Mouse (Mus musculus): ENCODE measurements around the gene Sept9. TPM values are rescaled to one million over a fixed set of nuclear protein-coding genes. Genes with fewer than 3 reads are reported as not detected.

Gene Sept9
- polyA plus RNA-seq, 1 experiment, result 253 TPM

DNA sequence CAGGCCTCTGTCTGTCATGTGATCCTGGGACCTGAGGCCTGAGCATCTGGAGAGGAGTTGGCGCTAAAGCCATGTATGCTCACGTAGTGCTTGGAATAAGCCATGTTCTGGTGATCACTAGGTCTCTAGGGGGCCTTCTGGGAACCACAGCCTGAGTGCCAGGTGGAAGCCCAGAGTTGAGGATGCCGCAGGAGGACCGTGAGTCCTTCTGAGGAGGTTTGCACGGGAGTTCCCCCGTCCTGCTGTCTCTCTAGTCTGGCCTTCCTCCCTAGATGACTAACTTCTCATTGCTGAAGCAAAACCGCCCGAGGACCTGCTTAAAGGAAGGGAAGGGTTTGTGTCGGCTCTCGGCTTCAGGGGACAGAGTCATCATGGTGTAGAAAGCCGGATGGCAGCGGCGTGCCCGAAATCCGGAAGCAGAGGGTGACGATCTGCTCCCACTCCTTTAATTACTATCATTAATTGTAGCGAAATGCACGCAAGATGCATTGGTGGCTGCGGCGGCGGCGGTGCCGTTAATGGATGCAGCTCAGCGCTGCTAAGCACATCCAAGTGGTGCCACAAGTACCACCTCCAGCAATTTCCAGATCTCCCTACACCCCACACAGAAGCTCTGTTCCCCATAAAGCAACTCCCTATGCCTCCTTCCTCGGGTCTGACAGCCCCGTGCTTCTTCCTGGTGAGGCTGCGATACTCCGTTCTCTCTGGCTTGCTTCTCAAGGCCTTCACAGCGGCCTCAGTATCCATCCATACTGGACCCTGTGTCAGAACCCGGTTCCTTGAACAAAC is 92.0 kb downstream of the Sept9 start:
- Histone ChIP-seq H3K4me2 (ENCODE audit: low read depth) (peak overlapping the region; percentile 16), H3ac (ENCODE audit: control insufficient read depth, insufficient read length) (no peak overlapping the region), H3K4me3 (no peak overlapping the region), H3K79me2 (ENCODE audit: control insufficient read depth, insufficient read depth) (peaks cover 94% of the 10 kb centered on the region), H3K36me3 (ENCODE audit: control insufficient read depth, insufficient read depth) (peaks cover 10% of the 10 kb centered on the region), H3K27me3 (ENCODE audit: control insufficient read depth, insufficient read depth, insufficient read length) (no peaks in the 10 kb centered on the region)
- TF ChIP-seq REST (IDR thresholded peaks at IDR 0.05; ENCODE audit: insufficient read depth, insufficient read length), result no peak
- TF ChIP-seq CEBPB (IDR thresholded peaks at IDR 0.05; ENCODE audit: insufficient read depth, poor library complexity, severe bottlenecking), result no peak
- no peak for TF ChIP-seq USF1 (IDR thresholded peaks at IDR 0.05; ENCODE audit: low read depth)
- TF ChIP-seq MYOG (IDR thresholded peaks at IDR 0.05; ENCODE audit: control insufficient read depth in 1 of 3, insufficient read depth in 1 of 3, insufficient read length in 2 of 3, low read depth in 2 of 3), result no peak
- TF ChIP-seq MYOD1 (IDR thresholded peaks at IDR 0.05; ENCODE audit: control insufficient read depth in 1 of 3, insufficient read length in 2 of 3, low read depth in 2 of 3), result no peak
- no peak for TF ChIP-seq SRF (IDR thresholded peaks at IDR 0.05; ENCODE audit: control insufficient read depth, insufficient read length, low read depth)
- no peak for TF ChIP-seq TCF12 (IDR thresholded peaks at IDR 0.05; ENCODE audit: insufficient read depth, poor library complexity, severe bottlenecking)
- no peak for TF ChIP-seq POLR2A (IDR thresholded peaks at IDR 0.05; ENCODE audit: insufficient read length, low read depth)
- TF ChIP-seq E2F4 (IDR thresholded peaks at IDR 0.05; ENCODE audit: insufficient read depth), result no peak
- TF ChIP-seq MAX (IDR thresholded peaks at IDR 0.05; ENCODE audit: low read depth), result no peak
- TF ChIP-seq TCF3 (IDR thresholded peaks at IDR 0.05; ENCODE audit: insufficient read length, low read depth), result no peak
- TF ChIP-seq POLR2AphosphoS2 (IDR thresholded peaks at IDR 0.05; ENCODE audit: insufficient read length, low read depth), result no peak

DNA sequence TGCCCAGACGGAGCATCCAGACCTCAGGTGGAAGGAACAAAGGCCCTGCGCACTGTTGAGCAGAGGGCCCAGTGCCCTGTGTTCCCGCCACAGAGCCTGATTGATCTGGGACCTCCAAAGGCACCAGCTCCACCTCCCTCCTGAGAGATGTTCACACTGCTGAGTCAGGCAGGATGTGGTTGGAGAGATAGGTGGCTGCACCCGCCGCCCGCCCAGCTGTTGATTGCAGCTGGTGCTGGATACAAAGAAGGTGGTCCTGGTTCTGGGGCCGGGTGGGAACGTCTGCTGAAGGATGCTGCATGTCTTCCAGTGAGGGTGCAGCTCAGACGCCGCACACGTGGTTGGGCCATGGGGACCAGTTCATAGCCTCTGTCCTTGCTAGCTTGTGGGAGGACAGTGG is 93.0 kb downstream of the Sept9 start:
- Histone ChIP-seq H3K4me3 (no peak overlapping the region), H3K79me2 (ENCODE audit: control insufficient read depth, insufficient read depth) (peaks cover 90% of the 10 kb centered on the region), H3K36me3 (ENCODE audit: control insufficient read depth, insufficient read depth) (peaks cover 8% of the 10 kb centered on the region), H3K27me3 (ENCODE audit: control insufficient read depth, insufficient read depth, insufficient read length) (no peaks in the 10 kb centered on the region), H3K4me2 (ENCODE audit: low read depth) (peak overlapping the region; percentile 16), H3ac (ENCODE audit: control insufficient read depth, insufficient read length) (no peak overlapping the region)
- TF ChIP-seq MYOG (IDR thresholded peaks at IDR 0.05; ENCODE audit: control insufficient read depth in 1 of 3, insufficient read depth in 1 of 3, insufficient read length in 2 of 3, low read depth in 2 of 3) (peak in 2 of 3 experiments; percentile 71 to 85), E2F4 (IDR thresholded peaks at IDR 0.05; ENCODE audit: insufficient read depth) (no peak), MAX (IDR thresholded peaks at IDR 0.05; ENCODE audit: low read depth) (no peak), TCF12 (IDR thresholded peaks at IDR 0.05; ENCODE audit: insufficient read depth, poor library complexity, severe bottlenecking) (peak; percentile 58), POLR2A (IDR thresholded peaks at IDR 0.05; ENCODE audit: insufficient read length, low read depth) (no peak), MYOD1 (IDR thresholded peaks at IDR 0.05; ENCODE audit: control insufficient read depth in 1 of 3, insufficient read length in 2 of 3, low read depth in 2 of 3) (peak in 2 of 3 experiments; percentile 92 to 96), CEBPB (IDR thresholded peaks at IDR 0.05; ENCODE audit: insufficient read depth, poor library complexity, severe bottlenecking) (no peak), SRF (IDR thresholded peaks at IDR 0.05; ENCODE audit: control insufficient read depth, insufficient read length, low read depth) (no peak), USF1 (IDR thresholded peaks at IDR 0.05; ENCODE audit: low read depth) (no peak), TCF3 (IDR thresholded peaks at IDR 0.05; ENCODE audit: insufficient read length, low read depth) (peak; percentile 81), REST (IDR thresholded peaks at IDR 0.05; ENCODE audit: insufficient read depth, insufficient read length) (no peak), POLR2AphosphoS2 (IDR thresholded peaks at IDR 0.05; ENCODE audit: insufficient read length, low read depth) (no peak)

DNA sequence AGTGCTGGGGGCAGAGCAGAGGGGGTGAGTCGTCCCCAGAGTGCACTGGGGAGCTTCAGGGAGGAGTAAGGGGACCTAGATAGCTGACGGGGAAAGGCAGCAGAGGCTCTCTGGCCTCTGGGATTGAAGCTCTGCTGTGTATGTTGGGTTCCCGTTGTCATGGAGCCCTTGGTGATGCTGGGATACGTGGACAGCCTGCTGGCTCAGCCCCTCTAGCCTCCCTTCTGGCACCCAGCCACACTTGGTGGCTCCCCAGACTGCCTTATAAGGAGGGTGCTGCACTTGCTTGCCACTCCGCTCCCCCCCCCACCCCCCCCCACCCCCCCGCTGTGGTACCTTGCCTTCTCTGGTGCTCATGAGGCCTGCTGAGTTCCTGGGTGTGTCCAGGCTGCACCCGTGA is 95.8 kb downstream of the Sept9 start:
- TF ChIP-seq SRF (IDR thresholded peaks at IDR 0.05; ENCODE audit: control insufficient read depth, insufficient read length, low read depth), result peak; percentile 29
- no peak for TF ChIP-seq TCF12 (IDR thresholded peaks at IDR 0.05; ENCODE audit: insufficient read depth, poor library complexity, severe bottlenecking)
- peaks cover 10% of the 10 kb centered on the region for H3K36me3 ChIP-seq (ENCODE audit: control insufficient read depth, insufficient read depth)

DNA sequence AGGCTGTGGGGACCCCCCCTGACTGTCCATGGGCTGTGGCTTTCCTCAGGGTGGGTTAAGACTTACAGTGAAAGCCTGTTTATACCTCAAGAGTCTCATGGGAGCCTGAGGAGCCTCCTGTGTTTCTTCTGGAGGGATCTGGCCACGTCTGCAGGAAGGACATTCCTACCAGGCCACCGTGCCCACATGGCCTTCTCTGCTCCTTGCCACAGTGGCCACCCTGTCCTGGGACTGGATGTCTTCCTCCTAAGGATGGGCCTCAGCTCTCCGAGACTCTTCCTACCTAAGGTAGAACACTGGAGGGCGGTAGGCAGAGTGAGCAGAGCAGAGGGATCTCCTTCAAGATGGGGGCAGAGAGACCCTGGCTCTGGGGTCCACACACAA is 96.6 kb downstream of the Sept9 start:
- TF ChIP-seq POLR2AphosphoS2 (IDR thresholded peaks at IDR 0.05; ENCODE audit: insufficient read length, low read depth), result peak; percentile 26
- TF ChIP-seq MYOD1 (IDR thresholded peaks at IDR 0.05; ENCODE audit: control insufficient read depth in 1 of 3, insufficient read length in 2 of 3, low read depth in 2 of 3), result no peak
- Histone ChIP-seq H3K4me2 (ENCODE audit: low read depth) (peak overlapping the region; percentile 61), H3K27me3 (ENCODE audit: control insufficient read depth, insufficient read depth, insufficient read length) (no peaks in the 10 kb centered on the region), H3K4me3 (no peak overlapping the region), H3K79me2 (ENCODE audit: control insufficient read depth, insufficient read depth) (peaks cover 91% of the 10 kb centered on the region), H3K36me3 (ENCODE audit: control insufficient read depth, insufficient read depth) (peaks cover 10% of the 10 kb centered on the region), H3ac (ENCODE audit: control insufficient read depth, insufficient read length) (no peak overlapping the region)

More for the DNA sequence above, 95.8 kb downstream of the Sept9 start:
- Histone ChIP-seq H3K4me3 (no peak overlapping the region), H3K27me3 (ENCODE audit: control insufficient read depth, insufficient read depth, insufficient read length) (no peaks in the 10 kb centered on the region), H3K79me2 (ENCODE audit: control insufficient read depth, insufficient read depth) (peaks cover 90% of the 10 kb centered on the region), H3K4me2 (ENCODE audit: low read depth) (peak overlapping the region; percentile 61), H3ac (ENCODE audit: control insufficient read depth, insufficient read length) (no peak overlapping the region)

DNA sequence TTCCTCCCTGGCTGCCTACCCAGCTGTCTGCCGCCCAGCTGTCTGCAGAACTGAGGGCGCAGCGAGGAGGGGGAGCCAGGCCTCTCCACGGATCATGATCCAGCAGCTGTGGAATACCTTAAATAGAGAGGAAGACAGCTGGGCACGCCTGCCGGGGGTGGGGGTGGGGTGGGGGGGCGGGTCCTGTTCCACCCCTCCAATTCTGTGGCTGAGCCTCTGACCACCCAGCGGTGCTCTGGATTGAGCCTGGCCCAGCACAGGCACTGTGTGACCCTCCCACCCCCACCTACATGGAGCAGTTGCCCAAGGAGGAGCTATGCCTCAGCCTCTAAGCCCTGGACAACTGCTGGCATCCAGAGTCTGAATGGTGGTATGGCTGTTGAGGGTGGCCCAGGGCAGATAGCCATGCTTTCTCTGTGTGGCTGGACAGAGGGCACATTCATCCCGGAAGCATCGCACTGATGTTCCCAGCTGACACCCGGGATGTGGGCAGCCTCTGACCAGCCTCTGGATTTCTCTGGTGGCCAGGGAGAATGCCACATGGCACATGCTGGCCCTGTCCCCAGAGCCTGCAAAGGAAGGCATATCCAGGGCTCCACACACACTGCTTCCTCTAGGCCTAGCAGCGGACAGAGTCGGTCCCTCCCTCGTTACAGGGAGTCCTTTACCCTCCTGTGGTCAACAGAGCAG is 97.2 kb downstream of the Sept9 start:
- TF ChIP-seq USF1 (IDR thresholded peaks at IDR 0.05; ENCODE audit: low read depth), result no peak
- peak; percentile 96 for TF ChIP-seq TCF3 (IDR thresholded peaks at IDR 0.05; ENCODE audit: insufficient read length, low read depth)
- TF ChIP-seq REST (IDR thresholded peaks at IDR 0.05; ENCODE audit: insufficient read depth, insufficient read length), result no peak
- peak; percentile 96 for TF ChIP-seq TCF12 (IDR thresholded peaks at IDR 0.05; ENCODE audit: insufficient read depth, poor library complexity, severe bottlenecking)
- peak; percentile 54 for TF ChIP-seq SRF (IDR thresholded peaks at IDR 0.05; ENCODE audit: control insufficient read depth, insufficient read length, low read depth)
- peak; percentile 48 for TF ChIP-seq POLR2A (IDR thresholded peaks at IDR 0.05; ENCODE audit: insufficient read length, low read depth)
- peak; percentile 87 to 97 (median 94) for TF ChIP-seq MYOG (IDR thresholded peaks at IDR 0.05; ENCODE audit: control insufficient read depth in 1 of 3, insufficient read depth in 1 of 3, insufficient read length in 2 of 3, low read depth in 2 of 3)
- peak; percentile 64 to 95 (median 85) for TF ChIP-seq MYOD1 (IDR thresholded peaks at IDR 0.05; ENCODE audit: control insufficient read depth in 1 of 3, insufficient read length in 2 of 3, low read depth in 2 of 3)
- H3K4me2 ChIP-seq (ENCODE audit: low read depth), result peak overlapping the region; percentile 61
- H3K36me3 ChIP-seq (ENCODE audit: control insufficient read depth, insufficient read depth), result peaks cover 6% of the 10 kb centered on the region
- no peak overlapping the region for H3ac ChIP-seq (ENCODE audit: control insufficient read depth, insufficient read length)
- no peaks in the 10 kb centered on the region for H3K27me3 ChIP-seq (ENCODE audit: control insufficient read depth, insufficient read depth, insufficient read length)
- H3K79me2 ChIP-seq (ENCODE audit: control insufficient read depth, insufficient read depth), result peaks cover 90% of the 10 kb centered on the region
- no peak overlapping the region for H3K4me3 ChIP-seq
